Mouse (Mus musculus) liver, embryonic 14.5 days (tissue): ENCODE data around the gene Fam186a.

Source experiments
- CTCF ChIP-seq: IDR thresholded peaks from 2 replicates; pipeline ENCODE4 v1.5.1; 2016; ENCODE audit warnings: antibody characterized with exemption, low read depth, control low read depth
- EP300 ChIP-seq: IDR thresholded peaks from 2 replicates; pipeline ENCODE4 v1.6.1; 2016; ENCODE audit warnings: antibody characterized with exemption, low read depth

GRCm38 (mm10) chr15:99931231-99931630 lies 35.6 kb downstream of the Fam186a start:
- no peak for TF ChIP-seq CTCF
- no peak for TF ChIP-seq EP300
